Mouse (Mus musculus) forebrain, embryonic 10.5 days (tissue): Measurements from ENCODE around the gene 2900011O08Rik. TPM values are rescaled to one million over a fixed set of nuclear protein-coding genes. Genes with fewer than 3 reads are reported as not detected.

Experiments
- DNase-seq: peaks from one replicate; pipeline ENCODE4 v3.0.0-alpha.2; 2017; ENCODE audit warnings: low spot score; ENCODE audit errors: extremely low spot score
- H3K27ac ChIP-seq: fragments of 300-500 bp; sonication (generic); 2 replicates; pipeline ENCODE4 v1.5.1; 2016; ENCODE audit warnings: mild to moderate bottlenecking
- H3K27me3 ChIP-seq: fragments of 300-500 bp; sonication (generic); 2 replicates; pipeline ENCODE4 v1.6.1; 2016; ENCODE audit warnings: mild to moderate bottlenecking; ENCODE audit not compliant: poor library complexity, severe bottlenecking
- H3K36me3 ChIP-seq: fragments of 300-500 bp; sonication (generic); replicated peaks from 2 replicates; pipeline ENCODE4 v1.6.1; 2016; ENCODE audit warnings: mild to moderate bottlenecking, moderate library complexity
- H3K4me1 ChIP-seq: fragments of 300-500 bp; sonication (generic); 2 replicates; pipeline ENCODE4 v1.6.1; 2016
- H3K4me3 ChIP-seq: fragments of 300-500 bp; sonication (generic); 2 replicates; pipeline ENCODE4 v1.5.1; 2016; ENCODE audit warnings: mild to moderate bottlenecking, moderate library complexity
- H3K9me3 ChIP-seq: fragments of 300-500 bp; sonication (generic); 2 replicates; pipeline ENCODE4 v1.6.1; 2016; ENCODE audit warnings: mild to moderate bottlenecking, moderate library complexity
- WGBS: fragments of 180-500 bp; shearing (Covaris S2); methylation state at CpG from one replicate; pipeline ENCODE4 v1.1.7; 2016; 5-methylcytosine and 5-hydroxymethylcytosine counted together
- polyA plus RNA-seq: library from polyadenylated mRNA; unstranded; fragments of >200 nt; fragmentation: Nextera tagmentation; extraction: Ambion mirVana; gene quantifications from 2 replicates; pipeline ENCODE4 v1.2.1, GENCODE M21; 2016

The 2900011O08Rik gene
- polyA plus RNA-seq, 1 experiment from 2014 or later, result 15.0 TPM

GRCm38 (mm10) chr16:14109651-14110230, 123.3 kb downstream of the 2900011O08Rik start:
- no peaks in the 10 kb centered on the region for H3K9me3 ChIP-seq
- no peaks in the 10 kb centered on the region for H3K4me1 ChIP-seq
- H3K27me3 ChIP-seq, result no peaks in the 10 kb centered on the region
- H3K36me3 ChIP-seq, result peaks cover 64% of the 10 kb centered on the region
- no peak overlapping the region for H3K4me3 ChIP-seq
- DNase-seq, result no peak
- H3K27ac ChIP-seq, result no peak overlapping the region
- 92% methylated on average over 3 of the region's 3 CpGs for WGBS

GRCm38 (mm10) chr16:14110922-14111321, 124.5 kb downstream of the 2900011O08Rik start:
- no peaks in the 10 kb centered on the region for H3K9me3 ChIP-seq
- H3K4me1 ChIP-seq, result no peaks in the 10 kb centered on the region
- 88% methylated on average over 2 of the region's 2 CpGs for WGBS
- no peak overlapping the region for H3K4me3 ChIP-seq
- no peak overlapping the region for H3K27ac ChIP-seq
- no peak for DNase-seq
- H3K36me3 ChIP-seq, result peaks cover 74% of the 10 kb centered on the region
- H3K27me3 ChIP-seq, result no peaks in the 10 kb centered on the region

- H3K4me3 ChIP-seq, result no peak overlapping the region
- DNase-seq, result no peak
- H3K27me3 ChIP-seq, result no peaks in the 10 kb centered on the region
- WGBS, result 81% methylated on average over 2 of the region's 2 CpGs
- peaks cover 86% of the 10 kb centered on the region for H3K36me3 ChIP-seq
- no peaks in the 10 kb centered on the region for H3K4me1 ChIP-seq
- no peaks in the 10 kb centered on the region for H3K9me3 ChIP-seq
- no peak overlapping the region for H3K27ac ChIP-seq
Observed at GRCm38 (mm10) chr16:14112133-14112532, 125.7 kb downstream of the 2900011O08Rik start.

GRCm38 (mm10) chr16:14112742-14113141, 126.3 kb downstream of the 2900011O08Rik start:
- H3K36me3 ChIP-seq, result peaks cover 92% of the 10 kb centered on the region
- no peaks in the 10 kb centered on the region for H3K27me3 ChIP-seq
- WGBS, result 85% methylated on average over 3 of the region's 3 CpGs
- no peak for DNase-seq
- no peak overlapping the region for H3K27ac ChIP-seq
- no peaks in the 10 kb centered on the region for H3K9me3 ChIP-seq
- no peak overlapping the region for H3K4me3 ChIP-seq
- no peaks in the 10 kb centered on the region for H3K4me1 ChIP-seq

GRCm38 (mm10) chr16:14117299-14117698, 130.9 kb downstream of the 2900011O08Rik start:
- Histone ChIP-seq H3K9me3 (no peaks in the 10 kb centered on the region; the same call in 1 of the 2 replicates), H3K4me1 (no peaks in the 10 kb centered on the region), H3K4me3 (no peak overlapping the region), H3K36me3 (peaks cover 87% of the 10 kb centered on the region), H3K27me3 (no peaks in the 10 kb centered on the region), H3K27ac (no peak overlapping the region)
- WGBS, result 87% methylated on average over 2 of the region's 2 CpGs
- DNase-seq, result no peak

GRCm38 (mm10) chr16:14120941-14121340, 134.5 kb downstream of the 2900011O08Rik start:
- H3K27ac ChIP-seq, result no peak overlapping the region
- peaks cover 92% of the 10 kb centered on the region for H3K36me3 ChIP-seq
- no peaks in the 10 kb centered on the region for H3K27me3 ChIP-seq
- H3K9me3 ChIP-seq, result no peaks in the 10 kb centered on the region; the same call in 1 of the 2 replicates
- no peaks in the 10 kb centered on the region for H3K4me1 ChIP-seq
- H3K4me3 ChIP-seq, result no peak overlapping the region
- no peak for DNase-seq
- 96% methylated on average over 5 of the region's 5 CpGs for WGBS

- DNase-seq, result no peak
- Histone ChIP-seq H3K27me3 (no peaks in the 10 kb centered on the region), H3K27ac (no peak overlapping the region), H3K4me3 (no peak overlapping the region), H3K4me1 (no peaks in the 10 kb centered on the region), H3K9me3 (no peaks in the 10 kb centered on the region; the same call in 1 of the 2 replicates), H3K36me3 (peaks cover 92% of the 10 kb centered on the region)
- 92% methylated on average over 7 of the region's 7 CpGs for WGBS
Observed at GRCm38 (mm10) chr16:14121563-14121962, 135.2 kb downstream of the 2900011O08Rik start.

GRCm38 (mm10) chr16:14122586-14122985, 136.2 kb downstream of the 2900011O08Rik start:
- Histone ChIP-seq H3K27me3 (no peaks in the 10 kb centered on the region), H3K36me3 (peaks cover 91% of the 10 kb centered on the region), H3K9me3 (no peaks in the 10 kb centered on the region; the same call in 1 of the 2 replicates), H3K27ac (no peak overlapping the region), H3K4me1 (no peaks in the 10 kb centered on the region), H3K4me3 (no peak overlapping the region)
- no peak for DNase-seq

GRCm38 (mm10) chr16:14123901-14124300, 137.5 kb downstream of the 2900011O08Rik start:
- H3K36me3 ChIP-seq, result peaks cover 97% of the 10 kb centered on the region
- WGBS, result 83% methylated on average over 2 of the region's 2 CpGs

GRCm38 (mm10) chr16:14124709-14125108, 138.3 kb downstream of the 2900011O08Rik start:
- 98% methylated on average over 7 of the region's 7 CpGs for WGBS
- no peaks in the 10 kb centered on the region; the same call in 1 of the 2 replicates for H3K9me3 ChIP-seq

More at GRCm38 (mm10) chr16:14123901-14124300, 137.5 kb downstream of the 2900011O08Rik start:
- H3K9me3 ChIP-seq, result no peaks in the 10 kb centered on the region; the same call in 1 of the 2 replicates
- no peak overlapping the region for H3K27ac ChIP-seq
- no peak overlapping the region for H3K4me3 ChIP-seq
- no peak for DNase-seq
- H3K4me1 ChIP-seq, result no peaks in the 10 kb centered on the region
- H3K27me3 ChIP-seq, result no peaks in the 10 kb centered on the region

GRCm38 (mm10) chr16:14125253-14125652, 138.8 kb downstream of the 2900011O08Rik start:
- no peak for DNase-seq
- WGBS, result 92% methylated on average over 1 of the region's 1 CpGs
- H3K27ac ChIP-seq, result no peak overlapping the region
- H3K9me3 ChIP-seq, result no peaks in the 10 kb centered on the region; the same call in 1 of the 2 replicates
- peaks cover 99% of the 10 kb centered on the region for H3K36me3 ChIP-seq
- no peaks in the 10 kb centered on the region for H3K27me3 ChIP-seq
- no peaks in the 10 kb centered on the region for H3K4me1 ChIP-seq
- no peak overlapping the region for H3K4me3 ChIP-seq

More at GRCm38 (mm10) chr16:14124709-14125108, 138.3 kb downstream of the 2900011O08Rik start:
- H3K36me3 ChIP-seq, result peaks cover 99% of the 10 kb centered on the region
- DNase-seq, result no peak
- no peak overlapping the region for H3K4me3 ChIP-seq
- H3K27me3 ChIP-seq, result no peaks in the 10 kb centered on the region
- H3K27ac ChIP-seq, result no peak overlapping the region
- H3K4me1 ChIP-seq, result no peaks in the 10 kb centered on the region

- peaks cover 99% of the 10 kb centered on the region for H3K36me3 ChIP-seq
- H3K27ac ChIP-seq, result no peak overlapping the region
- H3K4me3 ChIP-seq, result no peak overlapping the region
- no peaks in the 10 kb centered on the region for H3K4me1 ChIP-seq
- no peaks in the 10 kb centered on the region for H3K27me3 ChIP-seq
- no peaks in the 10 kb centered on the region for H3K9me3 ChIP-seq
- DNase-seq, result no peak
Observed at GRCm38 (mm10) chr16:14128977-14129376, 142.6 kb downstream of the 2900011O08Rik start.

GRCm38 (mm10) chr16:14130796-14131195, 144.4 kb downstream of the 2900011O08Rik start:
- Histone ChIP-seq H3K27ac (no peak overlapping the region), H3K4me1 (no peaks in the 10 kb centered on the region), H3K27me3 (no peaks in the 10 kb centered on the region), H3K4me3 (no peak overlapping the region), H3K36me3 (peaks cover 98% of the 10 kb centered on the region), H3K9me3 (no peaks in the 10 kb centered on the region)
- DNase-seq, result no peak
- WGBS, result 92% methylated on average over 7 of the region's 7 CpGs
